Mouse (Mus musculus): Measurements from ENCODE around the gene Sh3glb2. TPM values are rescaled to one million over a fixed set of nuclear protein-coding genes. Genes with fewer than 3 reads are reported as not detected.

Gene Sh3glb2
- polyA plus RNA-seq, 1 experiment from 2014 or later, result 97.3 TPM

GRCm38 (mm10) chr2:30377721-30378120, 18.6 kb upstream of the Sh3glb2 start:
- Histone ChIP-seq H3K4me2 (ENCODE audit: low read length) (no peak overlapping the region), H3K9ac (ENCODE audit: low read length) (no peak overlapping the region), H3K4me3 (ENCODE audit: control insufficient read depth in 1 of 2, insufficient read depth in 1 of 2, low read depth in 1 of 2, low read length in 2 of 2) (no peak overlapping the region), H3K9me3 (ENCODE audit: control insufficient read depth, low read length) (no peaks in the 10 kb centered on the region), H3K27me3 (ENCODE audit: control insufficient read depth, insufficient read depth, low read length) (no peaks in the 10 kb centered on the region), H3K36me3 (ENCODE audit: control insufficient read depth, insufficient read depth, low read length) (peaks cover 98% of the 10 kb centered on the region), H3K27ac (replicated peaks in 1 of 2; ENCODE audit: control insufficient read depth in 1 of 2, insufficient read depth in 1 of 2, low read depth in 2 of 2, low read length in 2 of 2) (no peak overlapping the region), H3K4me1 (ENCODE audit: control insufficient read depth in 2 of 2, insufficient read depth in 2 of 2, low read length in 2 of 2) (no peaks in the 10 kb centered on the region)
- 76% methylated on average over 5 of the region's 5 CpGs for WGBS
- ATAC-seq (ENCODE audit: insufficient number of reproducible peaks, insufficient read depth, low FRiP score, low read depth), result no peak

- H3K27me3 ChIP-seq (ENCODE audit: control insufficient read depth, insufficient read depth, low read length), result no peaks in the 10 kb centered on the region
- no peak overlapping the region for H3K4me2 ChIP-seq (ENCODE audit: low read length)
- H3K9me3 ChIP-seq (ENCODE audit: control insufficient read depth, low read length), result no peaks in the 10 kb centered on the region
- H3K9ac ChIP-seq (ENCODE audit: low read length), result no peak overlapping the region
- no peak overlapping the region for H3K4me3 ChIP-seq (ENCODE audit: control insufficient read depth in 1 of 2, insufficient read depth in 1 of 2, low read depth in 1 of 2, low read length in 2 of 2)
- H3K27ac ChIP-seq (replicated peaks in 1 of 2; ENCODE audit: control insufficient read depth in 1 of 2, insufficient read depth in 1 of 2, low read depth in 2 of 2, low read length in 2 of 2), result no peak overlapping the region
- H3K4me1 ChIP-seq (ENCODE audit: control insufficient read depth in 2 of 2, insufficient read depth in 2 of 2, low read length in 2 of 2), result no peaks in the 10 kb centered on the region
- peaks cover 98% of the 10 kb centered on the region for H3K36me3 ChIP-seq (ENCODE audit: control insufficient read depth, insufficient read depth, low read length)
- WGBS, result 91% methylated on average over 10 of the region's 10 CpGs
- no peak for ATAC-seq (ENCODE audit: insufficient number of reproducible peaks, insufficient read depth, low FRiP score, low read depth)
These were observed 16.8 kb upstream of the Sh3glb2 start for GRCm38 (mm10) chr2:30375893-30376292.

GRCm38 (mm10) chr2:30372726-30373125, 13.6 kb upstream of the Sh3glb2 start:
- Histone ChIP-seq H3K4me1 (ENCODE audit: control insufficient read depth in 2 of 2, insufficient read depth in 2 of 2, low read length in 2 of 2) (no peaks in the 10 kb centered on the region), H3K4me3 (ENCODE audit: control insufficient read depth in 1 of 2, insufficient read depth in 1 of 2, low read depth in 1 of 2, low read length in 2 of 2) (no peak overlapping the region), H3K9me3 (ENCODE audit: control insufficient read depth, low read length) (no peaks in the 10 kb centered on the region), H3K4me2 (ENCODE audit: low read length) (no peak overlapping the region), H3K9ac (ENCODE audit: low read length) (no peak overlapping the region), H3K27ac (replicated peaks in 1 of 2; ENCODE audit: control insufficient read depth in 1 of 2, insufficient read depth in 1 of 2, low read depth in 2 of 2, low read length in 2 of 2) (no peak overlapping the region), H3K27me3 (ENCODE audit: control insufficient read depth, insufficient read depth, low read length) (no peaks in the 10 kb centered on the region), H3K36me3 (ENCODE audit: control insufficient read depth, insufficient read depth, low read length) (peaks cover 99% of the 10 kb centered on the region)
- 94% methylated on average over 5 of the region's 5 CpGs for WGBS
- no peak for ATAC-seq (ENCODE audit: insufficient number of reproducible peaks, insufficient read depth, low FRiP score, low read depth)

GRCm38 (mm10) chr2:30371544-30371943, 12.4 kb upstream of the Sh3glb2 start:
- WGBS, result 95% methylated on average over 8 of the region's 8 CpGs
- H3K27me3 ChIP-seq (ENCODE audit: control insufficient read depth, insufficient read depth, low read length), result no peaks in the 10 kb centered on the region
- H3K27ac ChIP-seq (replicated peaks in 1 of 2; ENCODE audit: control insufficient read depth in 1 of 2, insufficient read depth in 1 of 2, low read depth in 2 of 2, low read length in 2 of 2), result no peak overlapping the region
- H3K4me1 ChIP-seq (ENCODE audit: control insufficient read depth in 2 of 2, insufficient read depth in 2 of 2, low read length in 2 of 2), result peaks cover 1 to 2% of the 10 kb centered on the region in 2 experiments; a peak in 3 of 4 replicates
- no peak overlapping the region for H3K4me2 ChIP-seq (ENCODE audit: low read length)
- H3K36me3 ChIP-seq (ENCODE audit: control insufficient read depth, insufficient read depth, low read length), result peaks cover 96% of the 10 kb centered on the region
- no peak overlapping the region for H3K4me3 ChIP-seq (ENCODE audit: control insufficient read depth in 1 of 2, insufficient read depth in 1 of 2, low read depth in 1 of 2, low read length in 2 of 2)
- H3K9ac ChIP-seq (ENCODE audit: low read length), result no peak overlapping the region
- no peak for ATAC-seq (ENCODE audit: insufficient number of reproducible peaks, insufficient read depth, low FRiP score, low read depth)
- no peaks in the 10 kb centered on the region for H3K9me3 ChIP-seq (ENCODE audit: control insufficient read depth, low read length)

GRCm38 (mm10) chr2:30366203-30366602, 7.1 kb upstream of the Sh3glb2 start:
- Histone ChIP-seq H3K36me3 (ENCODE audit: control insufficient read depth, insufficient read depth, low read length) (peaks cover 47% of the 10 kb centered on the region), H3K9ac (ENCODE audit: low read length) (peak overlapping the region; percentile 28; the same call in 1 of the 2 replicates), H3K27ac (replicated peaks in 1 of 2; ENCODE audit: control insufficient read depth in 1 of 2, insufficient read depth in 1 of 2, low read depth in 2 of 2, low read length in 2 of 2) (peak overlapping the region in 1 of 2 experiments; percentile 88; a peak in 2 of 4 replicates), H3K9me3 (ENCODE audit: control insufficient read depth, low read length) (0 out of 2 replicates have a peak, but pooled peaks cover 3% of the 10 kb centered on the region), H3K4me1 (ENCODE audit: control insufficient read depth in 2 of 2, insufficient read depth in 2 of 2, low read length in 2 of 2) (peaks cover 14 to 22% of the 10 kb centered on the region in 2 experiments), H3K4me3 (ENCODE audit: control insufficient read depth in 1 of 2, insufficient read depth in 1 of 2, low read depth in 1 of 2, low read length in 2 of 2) (no peak overlapping the region), H3K27me3 (ENCODE audit: control insufficient read depth, insufficient read depth, low read length) (no peaks in the 10 kb centered on the region), H3K4me2 (ENCODE audit: low read length) (peak overlapping the region; percentile 75)
- no peak for ATAC-seq (ENCODE audit: insufficient number of reproducible peaks, insufficient read depth, low FRiP score, low read depth)
- WGBS, result 26% methylated on average over 5 of the region's 5 CpGs

DNA sequence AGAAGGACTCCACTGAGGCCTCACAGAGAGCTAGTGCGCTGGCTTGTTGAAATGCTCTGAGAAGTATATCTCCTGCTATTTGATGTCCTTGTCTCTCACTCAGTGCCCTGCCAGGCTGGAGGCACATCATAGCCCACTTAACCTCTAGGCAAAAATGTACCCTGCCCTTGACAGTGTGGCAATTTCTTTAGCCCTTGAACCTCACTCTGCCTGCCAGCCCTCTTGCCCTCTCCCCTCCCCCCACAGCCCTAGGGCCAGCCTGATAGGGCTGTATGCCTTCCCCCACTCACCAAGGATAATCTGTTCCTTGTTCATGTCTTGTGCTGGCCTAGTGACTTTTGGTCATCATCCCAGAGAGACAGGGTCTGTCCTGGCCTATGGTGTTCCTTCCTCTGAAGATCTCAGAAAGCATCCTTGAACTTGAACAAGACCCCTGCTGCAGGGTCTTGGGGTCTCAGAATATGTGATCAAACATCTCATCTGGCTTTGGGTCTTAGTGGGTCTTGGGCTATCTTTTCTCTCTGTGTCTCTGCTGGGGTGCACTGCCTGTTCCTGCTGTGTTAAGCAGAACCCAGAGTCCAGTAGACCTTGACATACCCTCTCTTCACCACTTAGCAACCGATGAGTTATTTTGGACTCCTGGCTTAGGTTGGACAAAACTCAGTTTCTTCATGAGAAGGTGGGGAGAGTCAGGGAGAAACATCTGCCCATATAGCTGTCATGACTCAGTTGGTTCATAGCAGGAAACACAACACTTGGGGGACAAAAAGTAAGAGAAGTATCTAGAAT, 6.3 kb upstream of the Sh3glb2 start:
- WGBS, result 62% methylated on average over 2 of the region's 2 CpGs
- Histone ChIP-seq H3K4me2 (ENCODE audit: low read length) (peak overlapping the region; percentile 75), H3K4me3 (ENCODE audit: control insufficient read depth in 1 of 2, insufficient read depth in 1 of 2, low read depth in 1 of 2, low read length in 2 of 2) (peak overlapping the region; percentile 93 to 95), H3K27ac (replicated peaks in 1 of 2; ENCODE audit: control insufficient read depth in 1 of 2, insufficient read depth in 1 of 2, low read depth in 2 of 2, low read length in 2 of 2) (peak overlapping the region; percentile 4 to 88; a peak in 2 of 4 replicates), H3K27me3 (ENCODE audit: control insufficient read depth, insufficient read depth, low read length) (no peaks in the 10 kb centered on the region), H3K36me3 (ENCODE audit: control insufficient read depth, insufficient read depth, low read length) (peaks cover 40% of the 10 kb centered on the region), H3K9me3 (ENCODE audit: control insufficient read depth, low read length) (0 out of 2 replicates have a peak, but pooled peaks cover 3% of the 10 kb centered on the region), H3K9ac (ENCODE audit: low read length) (peak overlapping the region; percentile 95), H3K4me1 (ENCODE audit: control insufficient read depth in 2 of 2, insufficient read depth in 2 of 2, low read length in 2 of 2) (peaks cover 14 to 22% of the 10 kb centered on the region in 2 experiments)
- ATAC-seq (ENCODE audit: insufficient number of reproducible peaks, insufficient read depth, low FRiP score, low read depth), result no peak

GRCm38 (mm10) chr2:30363773-30364650, 4.9 kb upstream of the Sh3glb2 start, which contains the start of gene Miga2:
Gene Miga2, plus strand, starts transcription at chr2:30364233.
- no peaks in the 10 kb centered on the region for H3K27me3 ChIP-seq (ENCODE audit: control insufficient read depth, insufficient read depth, low read length)
- under 1% methylated on average over 54 of the region's 54 CpGs for WGBS
- H3K4me1 ChIP-seq (ENCODE audit: control insufficient read depth in 2 of 2, insufficient read depth in 2 of 2, low read length in 2 of 2), result peaks cover 14 to 22% of the 10 kb centered on the region in 2 experiments
- peak; percentile 97 for ATAC-seq (ENCODE audit: insufficient number of reproducible peaks, insufficient read depth, low FRiP score, low read depth)
- H3K4me3 ChIP-seq (ENCODE audit: control insufficient read depth in 1 of 2, insufficient read depth in 1 of 2, low read depth in 1 of 2, low read length in 2 of 2), result peak within 1 kb of the TSS; percentile 93 to 95
- H3K9me3 ChIP-seq (ENCODE audit: control insufficient read depth, low read length), result 0 out of 2 replicates have a peak, but pooled peaks cover 3% of the 10 kb centered on the region
- H3K27ac ChIP-seq (replicated peaks in 1 of 2; ENCODE audit: control insufficient read depth in 1 of 2, insufficient read depth in 1 of 2, low read depth in 2 of 2, low read length in 2 of 2), result peak within 1 kb of the TSS; percentile 88
- H3K9ac ChIP-seq (ENCODE audit: low read length), result peak within 1 kb of the TSS; percentile 95
- H3K36me3 ChIP-seq (ENCODE audit: control insufficient read depth, insufficient read depth, low read length), result peaks cover 25% of the 10 kb centered on the region
- H3K4me2 ChIP-seq (ENCODE audit: low read length), result peak within 1 kb of the TSS; percentile 75
